8 mouse cellular contexts compared by ENCODE assay signal in the genomic region with DNA sequence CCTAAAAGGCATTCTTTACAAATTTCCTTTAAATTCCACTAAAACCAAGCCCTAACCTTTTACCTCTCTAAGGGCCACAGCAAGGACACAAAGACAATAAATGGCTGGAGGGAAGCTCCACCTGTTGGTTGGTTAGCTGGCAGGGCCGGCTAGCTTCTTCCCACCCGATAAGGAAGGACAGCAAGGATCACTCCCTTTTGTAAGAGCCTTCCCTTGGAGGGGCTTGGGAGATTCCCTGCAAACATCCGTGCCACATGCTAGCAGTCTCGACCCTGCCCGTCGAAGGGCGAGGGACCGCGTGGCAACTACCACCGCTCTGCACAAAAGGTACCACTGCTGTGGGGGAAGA. TPM values are rescaled to one million over a fixed set of nuclear protein-coding genes. Genes with fewer than 3 reads are reported as not detected.
DNase-seq lines count a peak whose midpoint lies in the region; ATAC-seq and TF ChIP-seq lines count a peak whose summit lies in the region.

No protein-coding gene starts in this region.

- H3K27me3 ChIP-seq in megakaryocyte, embryonic 14.5 days (replicated peaks), result peaks cover 61% of the 10 kb centered on the region
- H3K27me3 ChIP-seq in forebrain, embryonic 10.5 days (ENCODE audit: poor library complexity, severe bottlenecking), result no peaks in the 10 kb centered on the region
- H3K27me3 ChIP-seq in limb, embryonic 12.5 days, result no peaks in the 10 kb centered on the region

- peaks cover 27% of the 10 kb centered on the region for H3K36me3 ChIP-seq in megakaryocyte, embryonic 14.5 days (replicated peaks; ENCODE audit: low read length)
- peaks cover 28% of the 10 kb centered on the region for H3K36me3 ChIP-seq in forebrain, embryonic 10.5 days (replicated peaks)
- peaks cover 25% of the 10 kb centered on the region for H3K36me3 ChIP-seq in limb, embryonic 12.5 days

- H3K4me1 ChIP-seq in megakaryocyte, embryonic 14.5 days, result peaks cover 28% of the 10 kb centered on the region
- H3K4me1 ChIP-seq in forebrain, embryonic 10.5 days, result peaks cover 53% of the 10 kb centered on the region
- peaks cover 30% of the 10 kb centered on the region for H3K4me1 ChIP-seq in limb, embryonic 12.5 days (replicated peaks)
- peaks cover 26% of the 10 kb centered on the region for H3K4me1 ChIP-seq in olfactory bulb, adult 2 months (ENCODE audit: control insufficient read depth, insufficient read depth, low read length)

- peak overlapping the region; percentile 79 for H3K9ac ChIP-seq in limb, embryonic 12.5 days (replicated peaks)

- ATAC-seq in megakaryocyte, adult 5-6 weeks (ENCODE audit: poor library complexity, severe bottlenecking), result no peak
- no peak for ATAC-seq in limb, embryonic 12.5 days (ENCODE audit: insufficient number of reproducible peaks, insufficient read depth, low FRiP score, low TSS enrichment, low read depth)

- no peak for TF ChIP-seq POLR2A in olfactory bulb, adult 2 months (IDR thresholded peaks at IDR 0.05; ENCODE audit: insufficient read depth, low read depth, low read length)

- TF ChIP-seq CTCF in olfactory bulb, adult 2 months (IDR thresholded peaks at IDR 0.05; ENCODE audit: insufficient read depth, low read depth, low read length), result no peak

- WGBS in forebrain, embryonic 10.5 days, result 0% methylated on average over 10 of the region's 10 CpGs
- under 1% methylated on average over 10 of the region's 10 CpGs for whole genome bisulfite sequencing in limb, embryonic 12.5 days
- under 1% methylated on average over 10 of the region's 10 CpGs for WGBS in olfactory bulb, adult 2 months

- peak overlapping the region; percentile 82 for H3K4me2 ChIP-seq in limb, embryonic 12.5 days

- peak overlapping the region; percentile 99 for H3K27ac ChIP-seq in forebrain, embryonic 10.5 days
- peak overlapping the region; percentile 99 for H3K27ac ChIP-seq in limb, embryonic 12.5 days
- H3K27ac ChIP-seq in olfactory bulb, adult 2 months (ENCODE audit: insufficient read depth, low read depth, low read length), result peak overlapping the region; percentile 89

- peak overlapping the region; percentile 96 for H3K4me3 ChIP-seq in megakaryocyte, embryonic 14.5 days (replicated peaks)
- H3K4me3 ChIP-seq in forebrain, embryonic 10.5 days, result peak overlapping the region; percentile 93
- peak overlapping the region; percentile 97 for H3K4me3 ChIP-seq in limb, embryonic 12.5 days (replicated peaks)
- peak overlapping the region; percentile 98 for H3K4me3 ChIP-seq in olfactory bulb, adult 2 months (ENCODE audit: insufficient read depth, low read depth, low read length)

- no peak for DNase-seq in forebrain, embryonic 10.5 days (ENCODE audit: extremely low spot score, low spot score)
- no peak for DNase-seq in cerebellum, adult 8-10 months
- DNase-seq in MN1 (ENCODE audit: low spot score), result no peak
- no peak for DNase-seq in cerebellum, postnatal 10 days

- peaks cover 26% of the 10 kb centered on the region for H3K9me3 ChIP-seq in megakaryocyte, embryonic 14.5 days
- no peaks in the 10 kb centered on the region for H3K9me3 ChIP-seq in forebrain, embryonic 10.5 days
- no peaks in the 10 kb centered on the region for H3K9me3 ChIP-seq in limb, embryonic 12.5 days

RNA-seq across cellular contexts. Expression of gene Tsc22d1, which starts 1.0 kb away (rescaled TPM):
- 1,170 and 2,561 TPM in 2 replicates for polyA plus RNA-seq in megakaryocyte, embryonic 14.5 days (2012; ENCODE audit: insufficient read depth, low replicate concordance)
- 25.8 and 34.1 TPM in 2 replicates for total RNA-seq in megakaryocyte, adult 5-6 weeks (2015)
- 15.9 and 17.3 TPM in 2 replicates for total RNA-seq in megakaryocyte, adult 5-6 weeks (2017)
- 256 and 273 TPM in 2 replicates for polyA plus RNA-seq in forebrain, embryonic 10.5 days (2016; fragmentation: Nextera tagmentation; extraction: Ambion mirVana)
- polyA plus RNA-seq in limb, embryonic 12.5 days (2016; fragmentation: Nextera tagmentation; extraction: Ambion mirVana), result 492 and 610 TPM in 2 replicates
- 527 and 635 TPM in 2 replicates for polyA plus RNA-seq in olfactory bulb, adult 2 months (2012; ENCODE audit: insufficient read depth, insufficient read length, low replicate concordance, missing spikeins)
